Mouse (Mus musculus) midbrain, embryonic 13.5 days (tissue): ENCODE results near the gene Epb41l3. TPM values are rescaled to one million over a fixed set of nuclear protein-coding genes. Genes with fewer than 3 reads are reported as not detected.
A peak's percentile ranks its signal among the peaks of the same experiment; 100 is the strongest.
"Not testable (repeated sequence)": the region's sequence is repeated elsewhere in the genome, so short reads cannot be mapped to it uniquely, and the experiment has no call there.

Source experiments
- ATAC-seq: fragments of 200-750 bp; cut with Nextera tagmentation; 2 replicates; pipeline ENCODE4 v1.8.0; 2017; ENCODE audit warnings: mild to moderate bottlenecking, moderate TSS enrichment, moderate library complexity
- H3K27ac ChIP-seq: fragments of 300-500 bp; sonication (generic); 2 replicates; pipeline ENCODE4 v1.5.1; 2015; ENCODE audit warnings: inconsistent platforms, mild to moderate bottlenecking, moderate library complexity
- H3K27me3 ChIP-seq: fragments of 300-500 bp; sonication (generic); 2 replicates; pipeline ENCODE4 v1.6.1; 2015; ENCODE audit warnings: mild to moderate bottlenecking, inconsistent platforms
- H3K36me3 ChIP-seq: fragments of 300-500 bp; sonication (generic); 2 replicates; pipeline ENCODE4 v1.6.1; 2015; ENCODE audit warnings: mild to moderate bottlenecking, inconsistent platforms
- H3K4me1 ChIP-seq: fragments of 300-500 bp; sonication (generic); replicated peaks from 2 replicates; pipeline ENCODE4 v1.6.1; 2015; ENCODE audit warnings: inconsistent platforms
- H3K4me2 ChIP-seq: fragments of 300-500 bp; sonication (generic); replicated peaks from 2 replicates; pipeline ENCODE4 v1.6.1; 2015; ENCODE audit warnings: moderate library complexity, mild to moderate bottlenecking, inconsistent platforms
- H3K4me3 ChIP-seq: fragments of 300-500 bp; sonication (generic); replicated peaks from 2 replicates; pipeline ENCODE4 v1.5.1; 2015; ENCODE audit warnings: mild to moderate bottlenecking, inconsistent platforms
- H3K9ac ChIP-seq: fragments of 300-500 bp; sonication (generic); replicated peaks from 2 replicates; pipeline ENCODE4 v1.6.1; 2015; ENCODE audit warnings: mild to moderate bottlenecking, inconsistent platforms
- H3K9me3 ChIP-seq: fragments of 300-500 bp; sonication (generic); 2 replicates; pipeline ENCODE4 v1.6.1; 2016; ENCODE audit warnings: mild to moderate bottlenecking, inconsistent platforms
- WGBS: fragments of 180-500 bp; shearing (Covaris S2); methylation state at CpG from one replicate; pipeline ENCODE4 v1.1.7; 2015; 5-methylcytosine and 5-hydroxymethylcytosine counted together
- polyA plus RNA-seq: library from polyadenylated mRNA; unstranded; fragments of >200 nt; fragmentation: Nextera tagmentation; extraction: Ambion mirVana; gene quantifications from 2 replicates; pipeline ENCODE4 v1.2.1, GENCODE M21; 2015

Gene Epb41l3
- polyA plus RNA-seq, 1 experiment from 2014 or later, result 62.7 TPM

- Histone ChIP-seq H3K4me1 (peaks cover 23% of the 10 kb centered on the region), H3K36me3 (no peaks in the 10 kb centered on the region), H3K4me3 (peak overlapping the region; percentile 27), H3K9me3 (no peaks in the 10 kb centered on the region), H3K27ac (no peak overlapping the region), H3K4me2 (peak overlapping the region; percentile 52), H3K27me3 (peaks cover 7% of the 10 kb centered on the region; the same call in 1 of the 2 replicates), H3K9ac (0 out of 2 replicates have a peak overlapping the region, but pooled peaks have one; percentile 36)
- WGBS, result 7% methylated on average over 19 of the region's 19 CpGs
- ATAC-seq, result peak; percentile 86
These were observed 45.3 kb downstream of the Epb41l3 start for GRCm38 (mm10) chr17:69120533-69121358.

DNA sequence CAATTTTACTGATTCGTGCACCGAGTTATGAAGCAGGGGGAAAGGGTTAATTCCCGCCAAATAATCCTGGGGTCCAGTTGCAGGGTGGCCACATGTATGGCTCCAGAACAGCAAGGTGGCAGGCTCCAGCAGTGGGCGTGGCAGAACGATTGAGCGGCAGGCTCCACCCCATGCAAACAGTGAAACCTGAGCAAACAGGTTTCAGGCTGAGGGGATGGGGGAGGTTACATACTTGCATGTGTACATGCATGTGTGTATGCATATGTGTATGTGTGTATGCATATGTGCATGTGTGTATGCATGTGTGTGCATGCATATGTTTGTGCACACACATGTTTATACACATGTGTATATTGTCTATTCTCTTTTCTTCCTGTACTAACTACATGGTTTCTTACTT lies 46.9 kb downstream of the Epb41l3 start:
- peaks cover 23% of the 10 kb centered on the region for H3K4me1 ChIP-seq
- ATAC-seq, result 0 out of 2 replicates have a peak, but pooled peaks have one; percentile 28
- not testable (repeated sequence) for H3K9me3 ChIP-seq, H3K9ac ChIP-seq, H3K36me3 ChIP-seq, H3K27me3 ChIP-seq, H3K27ac ChIP-seq
- peak overlapping the region; percentile 16; the same call in 1 of the 2 replicates for H3K4me3 ChIP-seq
- WGBS, result 8% methylated on average over 6 of the region's 6 CpGs
- H3K4me2 ChIP-seq, result peak overlapping the region; percentile 39

GRCm38 (mm10) chr17:69127436-69127835 lies 52.0 kb downstream of the Epb41l3 start:
- WGBS, result 76% methylated on average over 7 of the region's 7 CpGs
- no peak for ATAC-seq
- no peak overlapping the region for H3K9ac ChIP-seq
- H3K4me2 ChIP-seq, result no peak overlapping the region
- peaks cover 1% of the 10 kb centered on the region; the same call in 1 of the 2 replicates for H3K27me3 ChIP-seq
- H3K9me3 ChIP-seq, result no peaks in the 10 kb centered on the region
- H3K4me1 ChIP-seq, result peaks cover 8% of the 10 kb centered on the region
- no peak overlapping the region for H3K4me3 ChIP-seq
- H3K36me3 ChIP-seq, result no peaks in the 10 kb centered on the region
- H3K27ac ChIP-seq, result no peak overlapping the region

DNA sequence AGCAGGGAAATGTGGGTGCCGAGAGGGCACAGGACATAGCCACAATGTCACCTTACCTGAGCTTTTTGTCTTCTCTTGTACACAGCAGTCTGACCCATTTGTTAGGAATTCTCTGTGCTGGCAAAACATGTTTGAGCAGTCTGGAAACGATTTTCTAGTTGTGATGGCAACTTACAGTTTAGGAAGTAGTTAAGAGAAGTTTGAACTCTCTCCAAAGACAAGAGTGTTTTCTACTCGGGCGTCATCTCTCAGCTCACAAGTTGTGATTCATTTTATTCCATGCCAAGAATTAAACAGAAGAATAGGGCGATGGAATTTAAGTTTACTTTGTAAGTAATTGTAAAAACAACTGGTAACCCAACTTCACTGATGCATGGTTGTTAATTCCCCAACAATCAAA lies 52.5 kb downstream of the Epb41l3 start:
- Histone ChIP-seq H3K4me2 (no peak overlapping the region), H3K4me1 (peaks cover 8% of the 10 kb centered on the region), H3K36me3 (no peaks in the 10 kb centered on the region), H3K27ac (no peak overlapping the region), H3K4me3 (no peak overlapping the region), H3K9me3 (no peaks in the 10 kb centered on the region), H3K9ac (no peak overlapping the region), H3K27me3 (no peaks in the 10 kb centered on the region)
- WGBS, result 76% methylated on average over 5 of the region's 5 CpGs
- no peak for ATAC-seq

- H3K27ac ChIP-seq, result no peak overlapping the region
- H3K36me3 ChIP-seq, result no peaks in the 10 kb centered on the region
- H3K4me2 ChIP-seq, result no peak overlapping the region
- H3K9me3 ChIP-seq, result no peaks in the 10 kb centered on the region
- H3K4me3 ChIP-seq, result no peak overlapping the region
- ATAC-seq, result no peak
- peaks cover 8% of the 10 kb centered on the region for H3K4me1 ChIP-seq
- H3K27me3 ChIP-seq, result no peaks in the 10 kb centered on the region
- no peak overlapping the region for H3K9ac ChIP-seq
- WGBS, result 17% methylated on average over 6 of the region's 6 CpGs
These were observed 54.0 kb downstream of the Epb41l3 start for GRCm38 (mm10) chr17:69129434-69129833.

DNA sequence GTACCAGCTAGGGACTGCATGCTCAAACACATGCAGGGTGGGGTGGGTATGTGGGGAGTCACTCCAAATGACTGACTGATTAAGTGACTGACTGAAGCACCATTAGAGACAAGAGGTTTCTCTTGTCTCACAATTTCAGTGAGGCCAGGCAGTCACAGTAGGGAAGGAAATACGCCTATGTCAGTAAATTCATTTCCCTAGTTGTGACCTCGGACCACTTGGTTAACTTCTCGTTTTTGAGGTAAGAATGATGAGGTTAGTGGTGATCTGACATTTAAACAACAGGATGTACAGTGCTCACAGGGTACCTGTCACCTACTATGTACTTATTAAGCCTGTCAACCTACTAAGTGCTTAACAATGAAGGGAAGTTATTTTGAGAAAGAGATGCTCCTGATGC lies 67.5 kb downstream of the Epb41l3 start:
- ATAC-seq, result no peak
- no peaks in the 10 kb centered on the region for H3K9me3 ChIP-seq
- 80% methylated on average over 3 of the region's 3 CpGs for WGBS
- H3K27ac ChIP-seq, result no peak overlapping the region
- no peak overlapping the region for H3K9ac ChIP-seq
- H3K36me3 ChIP-seq, result no peaks in the 10 kb centered on the region
- H3K27me3 ChIP-seq, result no peaks in the 10 kb centered on the region
- H3K4me2 ChIP-seq, result no peak overlapping the region
- H3K4me1 ChIP-seq, result no peaks in the 10 kb centered on the region
- H3K4me3 ChIP-seq, result no peak overlapping the region

DNA sequence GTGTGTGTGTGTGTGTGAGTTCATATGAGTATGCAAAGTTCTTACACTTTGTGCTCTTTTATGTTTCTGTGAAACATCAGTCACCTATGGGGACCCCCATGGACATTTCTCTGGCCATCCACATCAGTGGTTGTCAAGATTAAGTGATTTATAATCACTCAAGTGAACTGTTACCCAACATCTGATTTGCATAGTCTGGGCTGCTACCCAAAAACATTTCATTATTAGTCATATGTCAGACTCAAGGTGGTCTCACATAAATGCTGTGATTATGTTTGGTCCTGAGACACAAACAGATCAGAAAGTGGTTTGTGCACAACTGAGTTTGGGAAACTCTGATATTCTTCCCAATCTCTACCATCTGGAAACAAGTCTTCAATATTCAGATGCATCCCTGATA lies 75.3 kb downstream of the Epb41l3 start:
- no peak overlapping the region for H3K27ac ChIP-seq
- H3K4me2 ChIP-seq, result no peak overlapping the region
- H3K4me3 ChIP-seq, result no peak overlapping the region
- no peak for ATAC-seq
- H3K36me3 ChIP-seq, result no peaks in the 10 kb centered on the region
- H3K4me1 ChIP-seq, result peaks cover 11% of the 10 kb centered on the region
- H3K9ac ChIP-seq, result no peak overlapping the region
- no peaks in the 10 kb centered on the region for H3K9me3 ChIP-seq
- no peaks in the 10 kb centered on the region for H3K27me3 ChIP-seq

DNA sequence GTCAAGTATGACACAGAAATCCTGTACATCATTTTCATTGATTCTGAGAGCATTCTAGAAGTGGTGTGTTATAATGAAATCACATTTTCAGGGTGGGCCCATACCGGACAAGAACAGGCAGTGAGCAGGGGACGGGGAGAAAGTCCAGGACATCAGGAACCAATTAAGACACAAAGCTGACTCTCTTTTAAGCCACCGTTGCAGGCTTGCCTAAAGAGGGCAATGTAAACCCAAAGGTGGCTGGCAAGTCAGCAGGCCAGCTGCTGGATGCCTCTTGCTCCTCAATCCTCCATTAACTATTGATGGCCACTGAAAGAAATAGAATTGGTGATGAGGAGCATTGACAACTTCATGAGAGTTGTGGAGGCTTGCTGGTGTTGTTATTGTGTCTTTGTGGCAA lies 75.8 kb downstream of the Epb41l3 start:
- H3K27me3 ChIP-seq, result no peaks in the 10 kb centered on the region
- peaks cover 16% of the 10 kb centered on the region for H3K4me1 ChIP-seq
- 0 out of 2 replicates have a peak, but pooled peaks have one; percentile 13 for ATAC-seq
- no peak overlapping the region for H3K9ac ChIP-seq
- H3K36me3 ChIP-seq, result no peaks in the 10 kb centered on the region
- H3K4me3 ChIP-seq, result no peak overlapping the region
- no peak overlapping the region for H3K27ac ChIP-seq
- H3K4me2 ChIP-seq, result no peak overlapping the region
- WGBS, result 27% methylated on average over 3 of the region's 3 CpGs
- H3K9me3 ChIP-seq, result no peaks in the 10 kb centered on the region

GRCm38 (mm10) chr17:69155034-69155433 lies 79.6 kb downstream of the Epb41l3 start:
- WGBS, result 86% methylated on average over 8 of the region's 8 CpGs
- H3K9me3 ChIP-seq, result no peaks in the 10 kb centered on the region
- H3K36me3 ChIP-seq, result no peaks in the 10 kb centered on the region
- no peaks in the 10 kb centered on the region for H3K27me3 ChIP-seq
- H3K27ac ChIP-seq, result no peak overlapping the region
- no peak for ATAC-seq
- H3K9ac ChIP-seq, result no peak overlapping the region
- H3K4me1 ChIP-seq, result peaks cover 24% of the 10 kb centered on the region
- H3K4me3 ChIP-seq, result no peak overlapping the region
- H3K4me2 ChIP-seq, result no peak overlapping the region

- Histone ChIP-seq H3K4me1 (peaks cover 24% of the 10 kb centered on the region), H3K9me3 (no peaks in the 10 kb centered on the region), H3K9ac (peak overlapping the region; percentile 94), H3K27me3 (no peaks in the 10 kb centered on the region), H3K4me2 (peak overlapping the region; percentile 91), H3K4me3 (peak overlapping the region; percentile 96), H3K36me3 (no peaks in the 10 kb centered on the region), H3K27ac (peak overlapping the region; percentile 67)
- peak; percentile 87 for ATAC-seq
- WGBS, result 0% methylated on average over 48 of the region's 58 CpGs
These were observed 81.1 kb downstream of the Epb41l3 start for GRCm38 (mm10) chr17:69156522-69157100.

GRCm38 (mm10) chr17:69157101-69157808 lies 81.8 kb downstream of the Epb41l3 start:
- Histone ChIP-seq H3K9ac (peak overlapping the region; percentile 94), H3K4me3 (peak overlapping the region; percentile 96), H3K4me1 (peaks cover 21% of the 10 kb centered on the region), H3K36me3 (no peaks in the 10 kb centered on the region), H3K27ac (peak overlapping the region; percentile 67), H3K9me3 (no peaks in the 10 kb centered on the region), H3K4me2 (peak overlapping the region; percentile 91), H3K27me3 (no peaks in the 10 kb centered on the region)
- under 1% methylated on average over 58 of the region's 66 CpGs for WGBS
- peak; percentile 70 for ATAC-seq

DNA sequence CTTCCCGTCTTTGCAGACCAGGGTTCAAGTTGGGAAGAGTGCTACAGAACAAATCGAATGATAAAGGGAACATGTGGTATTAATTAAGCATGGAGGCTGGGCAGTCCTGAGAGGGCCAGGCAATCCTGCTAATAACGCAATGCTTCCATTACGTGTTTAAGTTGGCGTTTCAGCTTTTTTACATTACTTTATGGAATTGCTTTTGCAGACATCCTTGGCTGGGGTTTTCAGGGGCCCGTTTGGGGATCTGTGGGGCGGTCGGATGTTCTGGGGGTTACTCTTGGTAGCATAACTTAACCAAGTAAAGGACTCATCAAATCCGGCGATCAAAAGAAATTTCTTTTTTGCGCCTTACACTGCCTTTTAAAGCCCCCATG lies 82.3 kb downstream of the Epb41l3 start:
- Histone ChIP-seq H3K27me3 (no peaks in the 10 kb centered on the region), H3K9me3 (no peaks in the 10 kb centered on the region), H3K36me3 (no peaks in the 10 kb centered on the region), H3K4me1 (peaks cover 17% of the 10 kb centered on the region), H3K4me2 (peak overlapping the region; percentile 91), H3K9ac (peak overlapping the region; percentile 94), H3K4me3 (peak overlapping the region; percentile 96), H3K27ac (no peak overlapping the region)
- 12% methylated on average over 11 of the region's 11 CpGs for WGBS
- 0 out of 2 replicates have a peak, but pooled peaks have one; percentile 13 for ATAC-seq
